Mouse (Mus musculus) neural tube, embryonic 10.5 days (tissue): ENCODE results near the gene Frmd8.
A peak's percentile ranks its signal among the peaks of the same experiment; 100 is the strongest.
"Not testable (repeated sequence)": the region's sequence is repeated elsewhere in the genome, so short reads cannot be mapped to it uniquely, and the experiment has no call there.

Source experiments
- DNase-seq: peaks from one replicate; pipeline ENCODE4 v3.0.0-alpha.2; 2017; ENCODE audit warnings: low spot score; ENCODE audit errors: extremely low spot score

Gene Frmd8

GRCm38 (mm10) chr19:5825901-5826730 is 49.0 kb downstream of the Frmd8 start:
- no peak for DNase-seq

- no peak for DNase-seq
These were observed 50.1 kb downstream of the Frmd8 start for GRCm38 (mm10) chr19:5824826-5825617.

- DNase-seq: no peak
These were observed 50.8 kb downstream of the Frmd8 start for GRCm38 (mm10) chr19:5824043-5824825.

GRCm38 (mm10) chr19:5823266-5823839 is 51.7 kb downstream of the Frmd8 start:
- peak; percentile 49 for DNase-seq

- DNase-seq: no peak
These were observed 52.3 kb downstream of the Frmd8 start for GRCm38 (mm10) chr19:5822834-5823205.

- no peak for DNase-seq
These were observed 52.8 kb downstream of the Frmd8 start for GRCm38 (mm10) chr19:5822174-5822833.

- DNase-seq: no peak
These were observed 53.3 kb downstream of the Frmd8 start for GRCm38 (mm10) chr19:5821847-5822173.

GRCm38 (mm10) chr19:5819549-5819948 is 55.5 kb downstream of the Frmd8 start:
- DNase-seq: peak; percentile 31

- DNase-seq: no peak
These were observed 56.5 kb downstream of the Frmd8 start for GRCm38 (mm10) chr19:5818590-5818977.

- peak; percentile 72 for DNase-seq
These were observed 57.1 kb downstream of the Frmd8 start for GRCm38 (mm10) chr19:5817703-5818589.

- no peak for DNase-seq
These were observed 59.1 kb downstream of the Frmd8 start for GRCm38 (mm10) chr19:5815928-5816327.

GRCm38 (mm10) chr19:5815010-5815409 is 60.1 kb downstream of the Frmd8 start:
- DNase-seq: no peak

- DNase-seq: not testable (repeated sequence)
These were observed 61.0 kb downstream of the Frmd8 start for GRCm38 (mm10) chr19:5814048-5814447.

- no peak for DNase-seq
These were observed 61.5 kb downstream of the Frmd8 start for GRCm38 (mm10) chr19:5813567-5813966.

GRCm38 (mm10) chr19:5811771-5812504 is 63.1 kb downstream of the Frmd8 start:
- peak; percentile 51 for DNase-seq

- no peak for DNase-seq
These were observed 64.1 kb downstream of the Frmd8 start for GRCm38 (mm10) chr19:5810840-5811563.

- no peak for DNase-seq
These were observed 64.8 kb downstream of the Frmd8 start for GRCm38 (mm10) chr19:5810103-5810839.

- no peak for DNase-seq
These were observed 65.4 kb downstream of the Frmd8 start for GRCm38 (mm10) chr19:5809712-5810089.
